Mouse (Mus musculus): ENCODE measurements at regions not wholly inside any gene's neighbourhood (a gene's known extent, or its start where the extent isn't known, plus 50 kb on each side); places are given as distances from the start of the nearest gene placed in this dataset.
A peak's percentile ranks its signal among the peaks of the same experiment; 100 is the strongest.

GRCm38 (mm10) chr14:85915761-85916160, 1225.3 kb downstream of the Diaph3 start:
- TF ChIP-seq CTCF (IDR thresholded peaks at IDR 0.05; ENCODE audit: low read depth) = no peak
- H3K4me1 ChIP-seq (ENCODE audit: insufficient read depth) = no peaks in the 10 kb centered on the region
- no peaks in the 10 kb centered on the region for H3K36me3 ChIP-seq (ENCODE audit: insufficient read depth)
- H3K4me2 ChIP-seq = no peak overlapping the region
- H3K27me3 ChIP-seq (ENCODE audit: insufficient read depth, low read length) = no peaks in the 10 kb centered on the region
- WGBS = 80% methylated on average over 2 of the region's 2 CpGs
- H3K27ac ChIP-seq (ENCODE audit: low read depth) = no peak overlapping the region
- ATAC-seq (ENCODE audit: insufficient read depth) (no peak), DNase-seq (no peak)
- no peak overlapping the region for H3K9ac ChIP-seq
- H3K4me3 ChIP-seq (ENCODE audit: low read depth, low read length) = no peak overlapping the region
- no peaks in the 10 kb centered on the region for H3K9me3 ChIP-seq (ENCODE audit: low read depth, low read length)

DNA sequence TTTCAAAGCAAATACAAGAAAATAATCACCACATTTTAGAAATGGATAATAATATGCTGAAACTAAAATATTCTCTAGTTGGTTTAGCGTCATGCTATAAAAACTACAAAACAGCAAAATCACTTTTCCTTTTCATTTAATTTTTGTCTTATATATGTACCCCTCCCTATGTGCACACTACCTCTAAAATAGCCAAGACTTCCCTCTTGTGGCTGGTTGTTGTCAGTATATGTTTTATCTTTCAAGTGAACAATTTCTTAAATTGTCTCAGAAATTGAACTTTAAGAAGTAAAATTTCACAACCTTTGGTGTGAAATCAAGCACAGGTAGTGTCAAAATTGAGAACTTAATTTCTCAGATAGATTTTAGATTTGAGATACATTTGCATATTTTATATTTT, 1243.1 kb downstream of the Diaph3 start:
- H3K4me3 ChIP-seq (ENCODE audit: low read depth, low read length) = no peak overlapping the region
- H3K9ac ChIP-seq = no peak overlapping the region
- no peaks in the 10 kb centered on the region for H3K9me3 ChIP-seq (ENCODE audit: low read depth, low read length)
- ATAC-seq (ENCODE audit: insufficient read depth) (no peak), DNase-seq (peak; percentile 30)
- TF ChIP-seq CTCF (IDR thresholded peaks at IDR 0.05; ENCODE audit: low read depth) = peak; percentile 29
- H3K36me3 ChIP-seq (ENCODE audit: insufficient read depth) = no peaks in the 10 kb centered on the region
- WGBS = 79% methylated on average over 1 of the region's 1 CpGs
- H3K27me3 ChIP-seq (ENCODE audit: insufficient read depth, low read length) = no peaks in the 10 kb centered on the region
- H3K27ac ChIP-seq (ENCODE audit: low read depth) = no peak overlapping the region
- no peaks in the 10 kb centered on the region for H3K4me1 ChIP-seq (ENCODE audit: insufficient read depth)
- H3K4me2 ChIP-seq = no peak overlapping the region

- 63% methylated on average over 3 of the region's 3 CpGs for WGBS
- Histone ChIP-seq H3K27me3 (ENCODE audit: insufficient read depth, low read length) (no peaks in the 10 kb centered on the region), H3K9ac (no peak overlapping the region), H3K4me1 (ENCODE audit: insufficient read depth) (no peaks in the 10 kb centered on the region), H3K4me2 (no peak overlapping the region), H3K36me3 (ENCODE audit: insufficient read depth) (no peaks in the 10 kb centered on the region), H3K9me3 (ENCODE audit: low read depth, low read length) (no peaks in the 10 kb centered on the region), H3K27ac (ENCODE audit: low read depth) (no peak overlapping the region), H3K4me3 (ENCODE audit: low read depth, low read length) (no peak overlapping the region)
- TF ChIP-seq CTCF (IDR thresholded peaks at IDR 0.05; ENCODE audit: low read depth) = no peak
- DNase-seq = no peak
- no peak for ATAC-seq (ENCODE audit: insufficient read depth)
Measured at GRCm38 (mm10) chr14:85861371-85861951, 1279.6 kb downstream of the Diaph3 start.

DNA sequence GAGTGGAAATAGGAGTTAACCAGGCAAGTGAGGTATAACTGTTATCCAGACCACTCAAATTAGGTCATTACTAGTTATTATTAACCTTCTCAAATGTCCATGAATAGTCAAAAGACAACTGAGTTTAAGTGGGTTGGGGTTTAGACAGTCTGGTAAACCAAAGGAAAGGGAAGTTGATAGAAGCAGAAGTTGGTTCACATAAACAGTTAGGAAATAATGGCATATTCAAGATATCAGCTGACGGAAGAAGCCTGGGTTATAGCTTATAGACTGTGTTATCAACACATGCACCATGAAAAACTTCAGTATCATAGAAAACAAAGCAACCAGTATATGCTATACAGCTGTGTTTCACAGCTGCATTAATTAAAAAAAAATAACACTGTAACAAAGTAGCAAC, 1291.5 kb downstream of the Diaph3 start:
- no peak for TF ChIP-seq CTCF (IDR thresholded peaks at IDR 0.05; ENCODE audit: low read depth)
- ATAC-seq (ENCODE audit: insufficient read depth) (no peak), DNase-seq (no peak)
- Histone ChIP-seq H3K4me1 (ENCODE audit: insufficient read depth) (no peaks in the 10 kb centered on the region), H3K4me3 (ENCODE audit: low read depth, low read length) (no peak overlapping the region), H3K27me3 (ENCODE audit: insufficient read depth, low read length) (no peaks in the 10 kb centered on the region), H3K27ac (ENCODE audit: low read depth) (no peak overlapping the region), H3K36me3 (ENCODE audit: insufficient read depth) (no peaks in the 10 kb centered on the region), H3K9me3 (ENCODE audit: low read depth, low read length) (no peaks in the 10 kb centered on the region), H3K4me2 (no peak overlapping the region), H3K9ac (no peak overlapping the region)
- WGBS = 84% methylated on average over 1 of the region's 1 CpGs

- no peaks in the 10 kb centered on the region for H3K9me3 ChIP-seq (ENCODE audit: low read depth, low read length)
- no peak overlapping the region for H3K27ac ChIP-seq (ENCODE audit: low read depth)
- H3K4me1 ChIP-seq (ENCODE audit: insufficient read depth) = no peaks in the 10 kb centered on the region
- DNase-seq (peak; percentile 70), ATAC-seq (ENCODE audit: insufficient read depth) (no peak)
- no peaks in the 10 kb centered on the region for H3K36me3 ChIP-seq (ENCODE audit: insufficient read depth)
- H3K4me2 ChIP-seq = no peak overlapping the region
- TF ChIP-seq CTCF (IDR thresholded peaks at IDR 0.05; ENCODE audit: low read depth) = no peak
- no peak overlapping the region for H3K9ac ChIP-seq
- WGBS = 77% methylated on average over 2 of the region's 2 CpGs
- H3K27me3 ChIP-seq (ENCODE audit: insufficient read depth, low read length) = no peaks in the 10 kb centered on the region
- no peak overlapping the region for H3K4me3 ChIP-seq (ENCODE audit: low read depth, low read length)
Measured at GRCm38 (mm10) chr14:85835494-85835893, 1305.5 kb downstream of the Diaph3 start.

GRCm38 (mm10) chr14:85814920-85815319, 1326.1 kb downstream of the Diaph3 start:
- no peak overlapping the region for H3K4me3 ChIP-seq (ENCODE audit: low read depth, low read length)
- H3K9ac ChIP-seq = no peak overlapping the region
- no peaks in the 10 kb centered on the region for H3K4me1 ChIP-seq (ENCODE audit: insufficient read depth)
- DNase-seq (peak; percentile 14), ATAC-seq (ENCODE audit: insufficient read depth) (no peak)
- no peak overlapping the region for H3K4me2 ChIP-seq
- no peaks in the 10 kb centered on the region for H3K9me3 ChIP-seq (ENCODE audit: low read depth, low read length)
- no peaks in the 10 kb centered on the region for H3K27me3 ChIP-seq (ENCODE audit: insufficient read depth, low read length)
- 17% methylated on average over 2 of the region's 2 CpGs for WGBS
- no peak for TF ChIP-seq CTCF (IDR thresholded peaks at IDR 0.05; ENCODE audit: low read depth)
- no peak overlapping the region for H3K27ac ChIP-seq (ENCODE audit: low read depth)
- no peaks in the 10 kb centered on the region for H3K36me3 ChIP-seq (ENCODE audit: insufficient read depth)

DNA sequence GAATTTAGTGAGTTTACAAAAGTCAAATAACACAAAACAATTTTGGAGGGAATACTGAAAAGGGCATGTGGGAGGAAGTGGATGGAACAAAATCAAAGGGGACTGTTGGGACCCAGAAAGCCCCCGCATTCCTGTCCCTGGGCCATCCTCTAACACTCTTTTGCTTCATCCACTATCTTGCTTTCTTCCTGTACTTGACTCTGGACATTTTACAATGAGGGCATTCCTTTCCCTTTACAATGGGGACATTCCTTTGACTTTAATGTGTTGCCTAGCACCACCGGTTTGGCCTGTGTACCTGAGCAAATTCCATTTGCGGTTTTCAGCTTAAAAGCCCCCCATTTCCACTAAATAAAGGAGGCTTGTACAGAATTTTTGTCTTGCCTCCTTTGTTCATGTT, 1341.0 kb downstream of the Pcdh17 start:
- Histone ChIP-seq H3K4me3 (ENCODE audit: low read depth, low read length) (no peak overlapping the region), H3K9me3 (ENCODE audit: low read depth, low read length) (no peaks in the 10 kb centered on the region), H3K27ac (ENCODE audit: low read depth) (no peak overlapping the region), H3K4me2 (no peak overlapping the region), H3K9ac (no peak overlapping the region), H3K27me3 (ENCODE audit: insufficient read depth, low read length) (no peaks in the 10 kb centered on the region), H3K36me3 (ENCODE audit: insufficient read depth) (no peaks in the 10 kb centered on the region), H3K4me1 (ENCODE audit: insufficient read depth) (no peaks in the 10 kb centered on the region)
- no peak for TF ChIP-seq CTCF (IDR thresholded peaks at IDR 0.05; ENCODE audit: low read depth)
- DNase-seq (peak; percentile 39), ATAC-seq (ENCODE audit: insufficient read depth) (peak; percentile 71)
- 65% methylated on average over 3 of the region's 3 CpGs for WGBS

- TF ChIP-seq CTCF (IDR thresholded peaks at IDR 0.05; ENCODE audit: low read depth) = no peak
- no peak overlapping the region for H3K4me3 ChIP-seq (ENCODE audit: low read depth, low read length)
- no peak overlapping the region for H3K4me2 ChIP-seq
- H3K4me1 ChIP-seq (ENCODE audit: insufficient read depth) = no peaks in the 10 kb centered on the region
- no peak for DNase-seq
- H3K9ac ChIP-seq = no peak overlapping the region
- H3K9me3 ChIP-seq (ENCODE audit: low read depth, low read length) = no peaks in the 10 kb centered on the region
- 76% methylated on average over 4 of the region's 4 CpGs for WGBS
- H3K27ac ChIP-seq (ENCODE audit: low read depth) = no peak overlapping the region
- H3K27me3 ChIP-seq (ENCODE audit: insufficient read depth, low read length) = no peaks in the 10 kb centered on the region
- no peak for ATAC-seq (ENCODE audit: insufficient read depth)
- H3K36me3 ChIP-seq (ENCODE audit: insufficient read depth) = no peaks in the 10 kb centered on the region
Measured at GRCm38 (mm10) chr14:85770636-85771035, 1327.3 kb downstream of the Pcdh17 start.

All from lung, embryonic 14.5 days (tissue).